Mouse (Mus musculus): ENCODE results near the gene Ak8. TPM values are rescaled to one million over a fixed set of nuclear protein-coding genes. Genes with fewer than 3 reads are reported as not detected.
A peak's percentile ranks its signal among the peaks of the same experiment; 100 is the strongest.

Ak8 gene
- total RNA-seq (2014; rRNA removed) (0.58 and 1.6 TPM in 2 replicates), polyA plus RNA-seq (2015; fragmentation: Nextera tagmentation; extraction: Ambion mirVana) (3.3 and 3.5 TPM in 2 replicates)

DNA sequence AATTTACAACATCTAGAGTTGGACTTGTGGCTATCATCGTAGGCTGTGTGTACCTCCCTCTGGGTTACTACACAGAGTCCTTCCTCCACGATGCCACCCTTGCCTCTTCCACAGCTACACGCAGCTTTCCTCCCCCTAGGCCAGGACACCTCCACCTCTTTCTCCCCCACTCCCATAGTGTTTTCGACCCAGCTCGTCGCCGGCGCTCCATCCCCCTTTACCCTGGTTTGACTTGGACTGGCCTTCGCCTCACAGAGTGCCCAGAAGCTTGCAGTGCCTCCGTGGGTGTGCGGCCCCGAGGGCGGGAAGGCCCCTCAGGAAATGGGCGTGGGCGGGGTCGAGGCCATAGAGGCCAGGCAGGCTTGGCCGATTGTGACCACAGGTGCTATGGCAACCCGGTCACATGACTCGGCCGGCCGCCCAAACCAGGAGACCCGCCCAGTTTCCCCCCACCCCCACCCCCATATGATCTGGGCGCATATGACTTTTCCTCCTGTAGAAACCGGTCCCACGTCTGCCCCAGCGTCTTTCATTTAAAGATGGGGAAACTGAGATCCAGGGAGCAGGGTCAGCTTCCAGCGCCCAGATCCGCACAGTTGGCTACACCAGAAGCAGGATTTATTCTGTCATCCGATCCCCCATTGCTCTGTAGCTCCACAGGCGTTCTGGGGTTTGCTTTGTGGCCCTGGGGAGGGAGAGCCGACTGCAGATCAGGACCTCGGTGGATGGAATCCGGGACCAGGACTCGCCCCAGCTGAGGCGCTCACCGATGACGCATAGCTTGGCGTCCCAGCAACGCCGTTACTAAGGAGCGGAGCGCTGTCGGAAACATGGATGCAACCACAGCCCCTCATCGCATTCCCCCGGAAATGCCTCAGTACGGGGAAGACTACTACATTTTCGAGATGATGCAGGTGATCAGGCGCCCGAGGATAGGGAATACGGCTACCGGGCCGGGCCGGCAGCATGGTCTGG, at the start of gene Ak8, which contains the start of gene Spaca9:
TSS of gene Ak8 (plus strand) at position 804 of the 975 bp plus-strand sequence.
TSS of gene Spaca9 (minus strand) at position 367 of the 975 bp plus-strand sequence.
- ATAC-seq (peak; percentile 88), DNase-seq (ENCODE audit: low spot score) (peak; percentile 93)
- Histone ChIP-seq H3K36me3 (ENCODE audit: insufficient read depth, low read length) (no peaks in the 10 kb centered on the region), H3K4me2 (ENCODE audit: low read depth, low read length) (peak within 1 kb of the TSS; percentile 99), H3K27ac (peak within 1 kb of the TSS; percentile 38; the same call in 1 of the 2 replicates), H3K4me3 (ENCODE audit: low read length) (peak within 1 kb of the TSS; percentile 64), H3K4me1 (ENCODE audit: insufficient read depth, low read length) (peaks cover 5% of the 10 kb centered on the region), H3K27me3 (ENCODE audit: insufficient read depth, low read length) (no peaks in the 10 kb centered on the region), H3K9ac (replicated peaks; ENCODE audit: low read length) (peak within 1 kb of the TSS; percentile 56), H3K9me3 (ENCODE audit: low read length) (no peaks in the 10 kb centered on the region)
- TF ChIP-seq CTCF (IDR thresholded peaks at IDR 0.05; ENCODE audit: low read depth): no peak
- 1% methylated on average over 53 of the region's 53 CpGs for WGBS

DNA sequence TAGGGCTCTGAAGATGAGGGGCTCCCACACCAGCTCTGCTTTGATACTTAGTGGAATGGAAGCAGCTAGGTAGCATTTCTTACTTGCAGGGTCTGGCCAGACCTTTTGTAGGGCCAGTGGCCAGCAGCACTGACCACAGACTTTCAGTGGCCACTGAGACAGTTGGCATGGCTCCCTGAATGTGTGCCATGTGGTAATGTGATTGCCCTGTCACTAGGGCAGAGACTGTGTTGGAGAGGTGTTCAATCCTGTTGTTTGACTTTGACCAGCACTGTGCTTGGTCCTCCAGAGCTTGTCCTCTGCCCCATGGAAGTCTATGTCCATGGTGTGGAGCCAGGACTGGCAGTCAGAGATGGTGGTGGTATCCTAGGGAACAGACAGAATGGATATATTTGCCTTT, 49.4 kb upstream of the Ak8 start:
- H3K9me3 ChIP-seq (ENCODE audit: low read length): no peaks in the 10 kb centered on the region
- no peak for TF ChIP-seq CTCF (IDR thresholded peaks at IDR 0.05; ENCODE audit: low read depth)

DNA sequence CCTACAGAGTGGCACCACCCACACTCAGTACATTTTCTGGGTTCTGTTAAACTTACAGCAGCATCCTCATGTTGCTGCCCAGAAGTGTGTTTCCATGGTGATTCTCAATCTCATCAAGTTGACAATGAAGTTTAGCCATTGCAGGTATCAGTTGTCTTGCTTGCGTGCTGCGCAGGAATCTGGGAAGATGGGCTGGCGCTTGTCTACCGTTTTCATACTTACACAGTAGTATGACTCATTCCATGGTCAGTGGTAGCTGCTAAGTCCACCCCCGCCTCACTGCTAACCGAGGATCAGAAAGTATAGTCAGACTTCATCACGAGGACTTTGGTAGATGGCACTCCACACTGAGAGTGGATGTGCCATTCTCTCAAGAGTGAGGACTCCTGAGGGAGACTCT, 46.6 kb upstream of the Ak8 start:
- Histone ChIP-seq H3K27ac (no peak overlapping the region), H3K9ac (replicated peaks; ENCODE audit: low read length) (no peak overlapping the region), H3K4me2 (ENCODE audit: low read depth, low read length) (no peak overlapping the region), H3K4me1 (ENCODE audit: insufficient read depth, low read length) (no peaks in the 10 kb centered on the region), H3K9me3 (ENCODE audit: low read length) (no peaks in the 10 kb centered on the region), H3K27me3 (ENCODE audit: insufficient read depth, low read length) (no peaks in the 10 kb centered on the region), H3K36me3 (ENCODE audit: insufficient read depth, low read length) (peaks cover 28% of the 10 kb centered on the region), H3K4me3 (ENCODE audit: low read length) (no peak overlapping the region)
- no peak for ATAC-seq
- 95% methylated on average over 7 of the region's 7 CpGs for WGBS
- no peak for TF ChIP-seq CTCF (IDR thresholded peaks at IDR 0.05; ENCODE audit: low read depth)
- DNase-seq (ENCODE audit: low spot score): no peak

More for the DNA sequence above, 49.4 kb upstream of the Ak8 start:
- no peaks in the 10 kb centered on the region for H3K27me3 ChIP-seq (ENCODE audit: insufficient read depth, low read length)
- no peak overlapping the region for H3K4me2 ChIP-seq (ENCODE audit: low read depth, low read length)
- H3K36me3 ChIP-seq (ENCODE audit: insufficient read depth, low read length): peaks cover 12% of the 10 kb centered on the region; the same call in 1 of the 2 replicates
- no peak for ATAC-seq
- H3K27ac ChIP-seq: no peak overlapping the region
- no peak for DNase-seq (ENCODE audit: low spot score)
- H3K9ac ChIP-seq (replicated peaks; ENCODE audit: low read length): no peak overlapping the region
- no peak overlapping the region for H3K4me3 ChIP-seq (ENCODE audit: low read length)
- H3K4me1 ChIP-seq (ENCODE audit: insufficient read depth, low read length): no peaks in the 10 kb centered on the region

DNA sequence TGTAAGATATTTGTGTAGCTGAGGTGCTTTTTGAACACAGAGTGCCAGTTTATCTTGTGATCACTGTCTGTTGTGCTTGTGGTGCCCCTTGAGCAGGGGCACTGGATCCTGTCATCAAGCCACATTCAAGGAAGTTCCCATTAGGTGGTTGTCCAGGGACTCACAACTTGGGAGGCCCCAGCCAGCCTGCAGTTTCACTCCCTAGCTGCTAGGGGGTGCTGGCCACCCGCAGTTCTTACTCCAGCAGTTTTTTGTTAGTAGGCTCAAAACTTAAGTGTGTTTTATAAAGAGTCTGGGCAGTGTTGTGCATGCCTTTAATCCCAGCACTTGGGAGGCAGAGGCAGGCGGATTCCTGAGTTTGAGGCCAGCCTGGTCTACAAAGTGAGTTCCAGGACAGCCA, 45.7 kb upstream of the Ak8 start:
- ATAC-seq (no peak), DNase-seq (ENCODE audit: low spot score) (no peak)
- H3K36me3 ChIP-seq (ENCODE audit: insufficient read depth, low read length): peaks cover 37% of the 10 kb centered on the region
- no peaks in the 10 kb centered on the region for H3K27me3 ChIP-seq (ENCODE audit: insufficient read depth, low read length)
- H3K9me3 ChIP-seq (ENCODE audit: low read length): no peaks in the 10 kb centered on the region
- no peak overlapping the region for H3K27ac ChIP-seq
- peak; percentile 47 for TF ChIP-seq CTCF (IDR thresholded peaks at IDR 0.05; ENCODE audit: low read depth)
- no peak overlapping the region for H3K4me2 ChIP-seq (ENCODE audit: low read depth, low read length)
- H3K9ac ChIP-seq (replicated peaks; ENCODE audit: low read length): no peak overlapping the region
- WGBS: 69% methylated on average over 2 of the region's 2 CpGs
- no peak overlapping the region for H3K4me3 ChIP-seq (ENCODE audit: low read length)
- no peaks in the 10 kb centered on the region for H3K4me1 ChIP-seq (ENCODE audit: insufficient read depth, low read length)

DNA sequence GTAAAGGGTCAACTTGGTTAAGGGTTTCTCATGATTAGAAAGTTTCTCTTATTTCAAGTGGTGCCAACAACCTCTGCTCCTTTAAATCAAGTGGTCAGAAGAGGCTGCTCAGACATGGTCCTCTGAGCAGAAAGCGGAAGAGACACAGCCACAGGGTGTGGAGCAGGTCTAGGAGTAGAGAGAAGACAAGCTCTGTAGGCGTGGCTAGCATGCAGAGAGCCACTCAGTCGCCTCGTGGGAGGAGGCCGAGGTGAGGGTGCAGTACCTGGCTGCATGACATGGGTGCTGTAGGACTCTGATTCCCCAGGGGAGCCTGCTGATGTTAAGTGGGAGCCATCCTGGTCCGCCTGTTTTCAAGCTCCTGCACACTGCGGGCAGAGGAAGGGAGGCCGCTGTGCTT, 43.7 kb upstream of the Ak8 start:
- ATAC-seq: no peak
- peaks cover 51% of the 10 kb centered on the region for H3K36me3 ChIP-seq (ENCODE audit: insufficient read depth, low read length)

DNA sequence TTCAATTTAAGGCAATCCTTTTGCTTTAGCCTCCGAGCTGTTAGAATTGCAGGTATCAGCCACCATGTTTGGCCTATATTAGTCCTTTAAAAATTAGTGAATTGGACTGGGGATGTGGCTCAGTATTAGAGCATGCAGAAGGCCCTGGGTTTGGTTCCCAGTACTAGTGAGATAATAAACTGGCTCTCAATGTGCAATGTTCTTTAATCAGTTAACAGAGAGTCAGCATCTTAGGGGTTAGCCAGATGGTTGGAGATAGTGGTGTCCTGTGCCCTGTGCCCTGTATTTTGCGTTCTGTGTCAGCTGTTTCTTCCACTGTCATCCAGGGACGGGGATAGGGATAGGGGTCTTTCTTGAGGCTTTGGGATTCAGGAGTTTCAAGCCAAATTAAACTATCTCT, 37.1 kb upstream of the Ak8 start:
- Histone ChIP-seq H3K27me3 (ENCODE audit: insufficient read depth, low read length) (no peaks in the 10 kb centered on the region), H3K27ac (no peak overlapping the region), H3K4me3 (ENCODE audit: low read length) (no peak overlapping the region), H3K9ac (replicated peaks; ENCODE audit: low read length) (no peak overlapping the region), H3K36me3 (ENCODE audit: insufficient read depth, low read length) (peaks cover 73% of the 10 kb centered on the region), H3K4me2 (ENCODE audit: low read depth, low read length) (no peak overlapping the region), H3K4me1 (ENCODE audit: insufficient read depth, low read length) (no peaks in the 10 kb centered on the region), H3K9me3 (ENCODE audit: low read length) (no peaks in the 10 kb centered on the region)
- ATAC-seq: no peak
- no peak for TF ChIP-seq CTCF (IDR thresholded peaks at IDR 0.05; ENCODE audit: low read depth)
- DNase-seq (ENCODE audit: low spot score): no peak
- 97% methylated on average over 3 of the region's 3 CpGs for WGBS

More for the DNA sequence above, 43.7 kb upstream of the Ak8 start:
- DNase-seq (ENCODE audit: low spot score): no peak
- no peak overlapping the region for H3K27ac ChIP-seq
- no peaks in the 10 kb centered on the region for H3K27me3 ChIP-seq (ENCODE audit: insufficient read depth, low read length)
- no peak overlapping the region for H3K4me3 ChIP-seq (ENCODE audit: low read length)
- no peak for TF ChIP-seq CTCF (IDR thresholded peaks at IDR 0.05; ENCODE audit: low read depth)
- WGBS: 77% methylated on average over 8 of the region's 8 CpGs
- H3K4me2 ChIP-seq (ENCODE audit: low read depth, low read length): no peak overlapping the region
- H3K4me1 ChIP-seq (ENCODE audit: insufficient read depth, low read length): no peaks in the 10 kb centered on the region
- H3K9ac ChIP-seq (replicated peaks; ENCODE audit: low read length): no peak overlapping the region
- no peaks in the 10 kb centered on the region for H3K9me3 ChIP-seq (ENCODE audit: low read length)

DNA sequence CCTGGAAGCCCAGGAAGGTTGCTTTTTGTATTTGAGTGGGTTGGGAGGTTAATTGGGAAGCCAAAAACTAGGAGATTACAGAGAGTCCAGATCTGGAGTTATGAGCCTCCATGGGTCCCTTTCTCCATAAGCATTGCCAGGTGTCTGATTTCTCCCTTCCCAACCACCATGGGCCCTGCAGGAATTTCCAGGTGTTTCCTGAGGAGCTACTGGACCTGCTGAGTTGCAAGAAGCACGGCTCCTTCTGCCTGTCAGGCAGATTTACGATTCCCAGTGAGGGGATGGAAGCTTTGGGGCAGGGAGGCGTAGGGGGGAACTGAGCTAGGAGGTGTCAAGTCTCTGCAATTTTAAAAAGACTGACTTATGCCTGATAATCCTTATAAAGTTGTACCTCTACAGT, 34.1 kb upstream of the Ak8 start:
- WGBS: 87% methylated on average over 3 of the region's 3 CpGs
- H3K9ac ChIP-seq (replicated peaks; ENCODE audit: low read length): no peak overlapping the region
- DNase-seq (ENCODE audit: low spot score) (no peak), ATAC-seq (no peak)
- H3K27me3 ChIP-seq (ENCODE audit: insufficient read depth, low read length): no peaks in the 10 kb centered on the region
- no peaks in the 10 kb centered on the region for H3K4me1 ChIP-seq (ENCODE audit: insufficient read depth, low read length)
- H3K4me2 ChIP-seq (ENCODE audit: low read depth, low read length): no peak overlapping the region
- no peak overlapping the region for H3K4me3 ChIP-seq (ENCODE audit: low read length)
- H3K36me3 ChIP-seq (ENCODE audit: insufficient read depth, low read length): peaks cover 71% of the 10 kb centered on the region
- H3K27ac ChIP-seq: no peak overlapping the region
- no peak for TF ChIP-seq CTCF (IDR thresholded peaks at IDR 0.05; ENCODE audit: low read depth)
- no peaks in the 10 kb centered on the region for H3K9me3 ChIP-seq (ENCODE audit: low read length)
